Mouse (Mus musculus): ENCODE results near the gene 4930596D02Rik.

The 4930596D02Rik gene

DNA sequence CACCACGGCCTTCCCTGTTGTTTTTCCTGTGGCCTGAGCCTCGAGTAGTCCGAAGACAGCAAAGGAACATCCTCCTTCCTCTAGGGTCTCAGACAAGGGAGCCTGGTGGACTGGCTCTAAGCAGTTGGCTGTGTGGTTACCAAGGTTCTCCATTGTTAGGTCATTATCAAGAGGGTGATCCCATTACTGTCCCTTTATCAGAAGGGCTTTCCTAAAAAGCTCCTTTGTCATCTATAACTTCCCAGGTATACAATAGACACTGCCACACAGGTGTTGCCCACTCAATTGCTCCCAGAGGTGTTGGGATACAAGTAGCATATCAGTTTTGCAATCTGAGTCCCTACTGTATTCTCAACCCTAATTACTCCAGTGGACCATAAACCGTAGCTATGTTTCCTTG, at the start of gene 4930596D02Rik:
Gene 4930596D02Rik (minus strand): TSS at position 101 of the 400 bp plus-strand sequence.
- in situ Hi-C loops (cut with MboI, MseI), result no loop called here

DNA sequence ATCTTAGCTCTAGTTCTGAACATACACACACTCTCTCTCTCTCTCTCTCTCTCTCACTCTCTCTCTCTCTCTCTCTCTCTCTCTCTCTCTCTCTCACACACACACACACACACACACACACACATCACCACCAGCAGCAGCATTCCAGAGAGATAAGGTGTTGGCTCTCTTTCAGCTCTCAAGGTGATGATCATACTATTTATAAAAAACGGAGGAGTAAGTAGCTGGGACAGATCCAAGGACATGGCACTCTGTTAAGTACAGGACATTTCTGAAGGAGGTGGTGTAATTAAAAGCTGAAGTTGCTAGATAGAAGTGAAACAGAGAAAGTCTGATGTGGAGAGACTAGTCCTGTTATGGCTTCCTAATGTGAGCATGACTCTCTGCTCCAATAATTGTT, 41.5 kb upstream of the 4930596D02Rik start:
- in situ Hi-C loops (cut with MboI, MseI), result no loop called here

DNA sequence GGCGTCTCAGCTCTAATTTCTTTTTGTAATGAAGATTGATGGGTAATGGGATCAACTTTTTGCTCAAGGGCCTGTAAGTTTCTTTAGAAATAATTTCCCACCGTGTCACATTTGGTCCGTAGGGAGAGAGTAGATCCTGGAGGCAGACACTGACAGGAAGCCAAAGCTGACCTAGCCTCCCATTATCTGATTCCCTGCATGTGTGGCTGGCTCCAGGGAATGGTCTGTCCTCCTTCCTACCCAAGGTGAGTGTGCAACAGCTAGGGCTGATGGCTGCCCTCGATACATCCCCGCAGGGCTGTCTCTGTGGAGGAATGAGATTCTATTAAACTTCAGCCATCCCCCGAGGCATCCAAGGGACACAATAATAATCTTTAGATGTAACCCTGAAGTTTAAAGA, 33.5 kb upstream of the 4930596D02Rik start:
- in situ Hi-C loops (cut with MboI, MseI), result no loop called here

DNA sequence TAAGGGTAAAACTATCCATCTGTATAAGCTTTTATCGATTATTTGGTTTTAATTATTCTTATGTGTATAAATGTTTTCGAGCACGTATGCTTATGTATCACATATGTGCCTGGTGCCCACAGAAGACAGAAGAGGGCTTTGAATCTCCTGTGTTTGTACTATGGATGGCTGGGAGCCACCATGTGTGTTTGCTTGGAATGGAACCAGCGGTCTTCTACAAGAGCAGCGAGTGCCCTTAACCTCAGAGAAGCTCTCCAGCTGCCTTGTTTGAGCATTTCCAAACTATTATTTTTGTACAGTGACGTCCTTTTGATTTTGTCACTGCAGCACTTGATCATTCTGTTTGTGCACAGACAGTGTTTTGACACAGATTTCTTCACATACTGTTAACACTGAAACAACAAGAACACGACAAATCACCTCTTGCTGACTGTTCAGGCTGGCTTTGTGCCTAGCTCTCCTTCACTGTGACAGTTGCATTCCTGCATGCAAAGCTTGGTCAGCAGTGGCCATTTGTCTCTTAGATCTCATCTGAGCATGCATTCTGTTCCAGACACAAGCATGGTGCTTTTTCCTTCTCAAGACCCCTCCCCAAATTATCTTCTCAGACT, 30.4 kb upstream of the 4930596D02Rik start:
- in situ Hi-C loops (cut with MboI, MseI), result no loop called here

DNA sequence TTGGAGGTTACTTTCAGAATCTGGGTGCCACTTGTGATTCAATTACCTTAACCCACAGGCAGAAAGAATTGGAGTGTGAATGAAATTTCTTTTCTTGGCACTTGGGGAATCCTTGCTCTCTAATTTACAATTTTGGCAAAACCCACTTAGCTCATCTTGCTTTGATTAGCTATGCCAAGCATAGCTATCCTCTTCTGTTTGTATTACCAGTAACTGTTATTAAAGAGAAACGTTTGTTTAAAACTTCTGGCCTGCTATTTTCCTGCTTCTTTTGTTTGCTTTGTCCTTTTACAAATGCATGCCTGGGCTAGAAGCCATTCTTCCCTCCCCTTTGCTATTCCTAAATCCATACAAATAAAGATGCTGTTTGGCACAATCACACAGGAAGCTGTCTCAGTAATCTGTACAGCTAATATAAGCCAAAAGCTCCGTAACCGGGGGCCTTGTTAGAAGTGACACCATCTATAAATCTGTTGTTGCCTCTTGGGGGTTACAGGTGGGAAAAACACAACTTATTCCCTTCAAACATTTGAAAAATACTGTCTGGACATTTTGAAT, 19.0 kb downstream of the 4930596D02Rik start:
- in situ Hi-C loops (cut with MboI, MseI), result no loop called here

DNA sequence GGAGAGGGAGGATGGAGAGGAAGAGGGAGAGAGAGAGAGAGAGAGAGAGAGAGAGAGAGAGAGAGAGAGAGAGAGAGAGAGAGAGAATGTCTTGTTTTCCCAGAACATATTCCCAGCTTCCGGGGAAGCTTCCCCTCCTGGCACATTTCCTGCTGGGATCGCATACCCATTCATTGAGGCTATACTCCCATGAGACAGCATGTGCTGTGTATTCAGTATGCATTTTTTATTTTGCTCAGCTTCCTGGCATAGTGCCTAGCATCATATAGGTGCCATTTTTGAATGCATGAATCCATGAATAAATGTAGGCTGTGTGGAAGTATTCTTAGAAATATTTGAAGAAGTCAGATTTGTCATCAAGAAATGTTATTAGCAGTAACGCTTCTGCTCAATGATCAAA, 31.7 kb downstream of the 4930596D02Rik start:
- in situ Hi-C loops (cut with MboI, MseI), result no loop called here

DNA sequence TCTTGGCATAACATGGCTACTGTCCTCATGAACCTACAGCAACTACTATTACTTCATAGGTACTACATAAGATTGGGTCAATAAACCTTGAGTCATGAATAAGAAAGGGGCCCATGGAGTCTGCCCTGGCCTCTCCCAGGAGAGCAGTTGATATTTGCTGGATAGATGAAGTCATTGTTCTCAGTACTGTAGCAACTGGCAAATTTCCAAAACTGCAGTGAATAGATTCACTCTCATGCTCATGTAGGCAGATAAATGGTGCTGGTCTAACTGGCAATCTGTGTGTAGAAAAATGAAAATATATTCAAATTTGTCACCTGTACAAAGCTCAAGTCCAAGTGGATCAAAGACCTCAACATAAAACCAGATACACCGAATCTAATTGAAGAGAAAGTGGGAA, 38.5 kb downstream of the 4930596D02Rik start:
- in situ Hi-C loops (cut with MboI, MseI), result no loop called here
